Mouse (Mus musculus): ENCODE measurements around the gene Gm49325. TPM values are rescaled to one million over a fixed set of nuclear protein-coding genes. Genes with fewer than 3 reads are reported as not detected.

Gene Gm49325
- total RNA-seq, 2 experiments from 2014 or later, result 18.1 to 27.7 TPM

- no peak for DNase-seq (ENCODE audit: low spot score in 2 of 2)
Measured at GRCm38 (mm10) chr10:77588036-77588435, 18.0 kb upstream of the Gm49325 start.

- no peak for DNase-seq (ENCODE audit: low spot score in 2 of 2)
Measured at GRCm38 (mm10) chr10:77589117-77589516, 16.9 kb upstream of the Gm49325 start.

GRCm38 (mm10) chr10:77589749-77590148, 16.2 kb upstream of the Gm49325 start:
- DNase-seq (ENCODE audit: low spot score in 2 of 2), result no peak

GRCm38 (mm10) chr10:77590812-77591211, 15.2 kb upstream of the Gm49325 start:
- no peak for DNase-seq (ENCODE audit: low spot score in 2 of 2)

- DNase-seq (ENCODE audit: low spot score in 2 of 2), result no peak
Measured at GRCm38 (mm10) chr10:77591546-77591945, 14.5 kb upstream of the Gm49325 start.

GRCm38 (mm10) chr10:77596060-77596459, 9.9 kb upstream of the Gm49325 start:
- DNase-seq (ENCODE audit: low spot score in 2 of 2), result no peak

GRCm38 (mm10) chr10:77603021-77603420, 3.0 kb upstream of the Gm49325 start:
- no peak for DNase-seq (ENCODE audit: low spot score in 2 of 2)

GRCm38 (mm10) chr10:77604111-77604510, 1.9 kb upstream of the Gm49325 start:
- no peak for DNase-seq (ENCODE audit: low spot score in 2 of 2)

GRCm38 (mm10) chr10:77604958-77605357, 1.0 kb upstream of the Gm49325 start:
- DNase-seq (ENCODE audit: low spot score in 2 of 2), result no peak

GRCm38 (mm10) chr10:77605368-77605767, 629 bp upstream of the Gm49325 start:
- DNase-seq (ENCODE audit: low spot score in 2 of 2), result no peak

- no peak for DNase-seq (ENCODE audit: low spot score in 2 of 2)
Measured at GRCm38 (mm10) chr10:77606855-77607254, 858 bp downstream of the Gm49325 start.

- DNase-seq (ENCODE audit: low spot score in 2 of 2), result no peak
Measured at GRCm38 (mm10) chr10:77607441-77607840, 1.4 kb downstream of the Gm49325 start.

GRCm38 (mm10) chr10:77608589-77608988, 2.6 kb downstream of the Gm49325 start:
- DNase-seq (ENCODE audit: low spot score in 2 of 2), result no peak

GRCm38 (mm10) chr10:77610221-77610961, 4.4 kb downstream of the Gm49325 start:
- no peak for DNase-seq (ENCODE audit: low spot score in 2 of 2)

GRCm38 (mm10) chr10:77613409-77613808, 7.4 kb downstream of the Gm49325 start:
- DNase-seq (ENCODE audit: low spot score in 2 of 2), result no peak

- no peak for DNase-seq (ENCODE audit: low spot score in 2 of 2)
Measured at GRCm38 (mm10) chr10:77615647-77616046, 9.7 kb downstream of the Gm49325 start.

- no peak for DNase-seq (ENCODE audit: low spot score in 2 of 2)
Measured at GRCm38 (mm10) chr10:77616166-77616565, 10.2 kb downstream of the Gm49325 start.

- no peak for DNase-seq (ENCODE audit: low spot score in 2 of 2)
Measured at GRCm38 (mm10) chr10:77616926-77617325, 10.9 kb downstream of the Gm49325 start.

- no peak for DNase-seq (ENCODE audit: low spot score in 2 of 2)
Measured at GRCm38 (mm10) chr10:77621546-77621945, 15.5 kb downstream of the Gm49325 start.

- DNase-seq (ENCODE audit: low spot score in 2 of 2), result peak; percentile 87 to 95
Measured at GRCm38 (mm10) chr10:77622055-77622988, 16.3 kb downstream of the Gm49325 start, which contains the start of gene Ube2g2. Gene Ube2g2 (plus strand): TSS chr10:77622275.

- DNase-seq (ENCODE audit: low spot score in 2 of 2), result no peak
Measured at GRCm38 (mm10) chr10:77623069-77623492, 17.1 kb downstream of the Gm49325 start.

Data from adrenal gland, postnatal 4 days (tissue).